Mouse (Mus musculus): ENCODE measurements around the gene Cadm1.
A peak's percentile ranks its signal among the peaks of the same experiment; 100 is the strongest.

Cadm1 gene

GRCm38 (mm10) chr9:47674766-47675713 lies 145.1 kb downstream of the Cadm1 start:
- peak; percentile 23 for DNase-seq

GRCm38 (mm10) chr9:47686881-47687280 lies 156.9 kb downstream of the Cadm1 start:
- no peak for DNase-seq

GRCm38 (mm10) chr9:47687604-47688003 lies 157.6 kb downstream of the Cadm1 start:
- DNase-seq = no peak

GRCm38 (mm10) chr9:47688297-47688696 lies 158.3 kb downstream of the Cadm1 start:
- DNase-seq = peak; percentile 83

GRCm38 (mm10) chr9:47692911-47693310 lies 162.9 kb downstream of the Cadm1 start:
- DNase-seq = no peak

GRCm38 (mm10) chr9:47699026-47699425 lies 169.1 kb downstream of the Cadm1 start:
- DNase-seq = peak; percentile 83

- no peak for DNase-seq
Measured at GRCm38 (mm10) chr9:47700021-47700420, 170.0 kb downstream of the Cadm1 start.

GRCm38 (mm10) chr9:47703026-47703876 lies 173.3 kb downstream of the Cadm1 start:
- peak; percentile 34 for DNase-seq

- DNase-seq = no peak
Measured at GRCm38 (mm10) chr9:47706341-47706740, 176.4 kb downstream of the Cadm1 start.

- DNase-seq = no peak
Measured at GRCm38 (mm10) chr9:47707326-47707725, 177.4 kb downstream of the Cadm1 start.

GRCm38 (mm10) chr9:47708299-47708698 lies 178.3 kb downstream of the Cadm1 start:
- DNase-seq = peak; percentile 90

- no peak for DNase-seq
Measured at GRCm38 (mm10) chr9:47710946-47711345, 181.0 kb downstream of the Cadm1 start.

- no peak for DNase-seq
Measured at GRCm38 (mm10) chr9:47714541-47714940, 184.6 kb downstream of the Cadm1 start.

- no peak for DNase-seq
Measured at GRCm38 (mm10) chr9:47715415-47715814, 185.4 kb downstream of the Cadm1 start.

- DNase-seq = no peak
Measured at GRCm38 (mm10) chr9:47716883-47717282, 186.9 kb downstream of the Cadm1 start.

- no peak for DNase-seq
Measured at GRCm38 (mm10) chr9:47727611-47728010, 197.6 kb downstream of the Cadm1 start.

GRCm38 (mm10) chr9:47728852-47729251 lies 198.9 kb downstream of the Cadm1 start:
- no peak for DNase-seq

GRCm38 (mm10) chr9:47730247-47730646 lies 200.3 kb downstream of the Cadm1 start:
- no peak for DNase-seq

GRCm38 (mm10) chr9:47733780-47734451 lies 203.9 kb downstream of the Cadm1 start:
- DNase-seq = peak; percentile 7

GRCm38 (mm10) chr9:47734905-47735304 lies 204.9 kb downstream of the Cadm1 start:
- no peak for DNase-seq

GRCm38 (mm10) chr9:47738799-47739198 lies 208.8 kb downstream of the Cadm1 start:
- no peak for DNase-seq

- DNase-seq = no peak
Measured at GRCm38 (mm10) chr9:47739276-47739675, 209.3 kb downstream of the Cadm1 start.

- DNase-seq = no peak
Measured at GRCm38 (mm10) chr9:47741751-47742150, 211.8 kb downstream of the Cadm1 start.
